Mouse (Mus musculus) liver, embryonic 11.5 days (tissue): ENCODE results near the gene Scube3. TPM values are rescaled to one million over a fixed set of nuclear protein-coding genes. Genes with fewer than 3 reads are reported as not detected.

Source experiments
- ATAC-seq: fragments of 200-750 bp; cut with Nextera tagmentation; replicated peaks from 2 replicates; pipeline ENCODE4 v1.8.0; 2017; ENCODE audit warnings: moderate number of reproducible peaks, mild to moderate bottlenecking, moderate TSS enrichment, moderate library complexity; ENCODE audit not compliant: low FRiP score
- DNase-seq: peaks from one replicate; pipeline ENCODE4 v3.0.0-alpha.2; 2017; ENCODE audit warnings: low spot score
- H3K27ac ChIP-seq: fragments of 300-500 bp; sonication (generic); 2 replicates; pipeline ENCODE4 v1.5.1; 2014; ENCODE audit warnings: mild to moderate bottlenecking, low read depth, low read length, control low read depth
- H3K27me3 ChIP-seq: fragments of 300-500 bp; sonication (generic); replicated peaks from 2 replicates; pipeline ENCODE4 v1.6.1; 2014; ENCODE audit warnings: low read length, mixed read lengths; ENCODE audit not compliant: control insufficient read depth, insufficient read depth
- H3K36me3 ChIP-seq: fragments of 300-500 bp; sonication (generic); 2 replicates; pipeline ENCODE4 v1.6.1; 2014; ENCODE audit warnings: mild to moderate bottlenecking, low read length, moderate library complexity, mixed read lengths; ENCODE audit not compliant: control insufficient read depth, insufficient read depth
- H3K4me1 ChIP-seq: fragments of 300-500 bp; sonication (generic); replicated peaks from 2 replicates; pipeline ENCODE4 v1.6.1; 2014; ENCODE audit warnings: low read length, mixed read lengths; ENCODE audit not compliant: control insufficient read depth, insufficient read depth
- H3K4me2 ChIP-seq: fragments of 300-500 bp; sonication (generic); 2 replicates; pipeline ENCODE4 v1.6.1; 2014; ENCODE audit warnings: mild to moderate bottlenecking, control low read depth, moderate library complexity
- H3K4me3 ChIP-seq: fragments of 300-500 bp; sonication (generic); 2 replicates; pipeline ENCODE4 v1.5.1; 2014; ENCODE audit warnings: low read depth, low read length, control low read depth
- H3K9ac ChIP-seq: fragments of 300-500 bp; sonication (generic); 2 replicates; pipeline ENCODE4 v1.6.1; 2014; ENCODE audit warnings: low read depth, low read length, control low read depth
- H3K9me3 ChIP-seq: fragments of 300-500 bp; sonication (generic); 2 replicates; pipeline ENCODE4 v1.6.1; 2016; ENCODE audit warnings: low read length, inconsistent platforms, mixed read lengths; ENCODE audit not compliant: control insufficient read depth
- WGBS: fragments of 180-500 bp; shearing (Covaris S2); extraction: QIAGEN DNeasy Blood & Tissue Kit; methylation state at CpG from one replicate; pipeline ENCODE4 v1.1.7; 2014; 5-methylcytosine and 5-hydroxymethylcytosine counted together
- polyA plus RNA-seq: library from polyadenylated mRNA; unstranded; fragments of >200 nt; fragmentation: Nextera tagmentation; extraction: Ambion mirVana; gene quantifications from 2 replicates; pipeline ENCODE4 v1.2.1, GENCODE M21; 2014

Gene Scube3
- polyA plus RNA-seq, 1 experiment from 2014 or later, result 2.6 TPM

DNA sequence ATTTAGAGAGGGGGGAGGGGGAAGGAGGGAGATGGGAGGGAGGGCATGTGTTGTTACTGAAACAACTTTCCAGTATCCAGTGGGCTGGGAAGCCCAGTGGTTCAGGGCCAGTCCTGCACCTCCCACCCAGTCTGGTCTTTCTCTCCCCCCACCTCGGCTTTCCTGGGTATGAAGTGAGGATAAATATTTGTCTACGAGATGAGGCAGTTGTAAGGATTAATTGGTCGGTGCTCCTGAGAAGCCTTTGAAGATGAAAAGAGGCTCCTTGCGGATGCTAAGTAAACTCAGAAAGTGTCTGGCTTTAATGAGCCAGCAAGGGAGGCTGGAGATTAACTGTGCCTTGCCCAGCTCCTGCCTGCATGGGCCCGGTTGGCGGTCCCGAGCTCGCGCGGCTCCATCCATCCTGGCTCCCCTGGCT is 40.0 kb upstream of the Scube3 start:
- H3K4me3 ChIP-seq, result no peak overlapping the region
- H3K36me3 ChIP-seq, result no peaks in the 10 kb centered on the region
- H3K9ac ChIP-seq, result no peak overlapping the region
- H3K27me3 ChIP-seq, result 0 out of 2 replicates have a peak, but pooled peaks cover 3% of the 10 kb centered on the region
- H3K27ac ChIP-seq, result no peak overlapping the region
- H3K9me3 ChIP-seq, result no peaks in the 10 kb centered on the region
- DNase-seq (no peak), ATAC-seq (no peak)
- no peak overlapping the region for H3K4me2 ChIP-seq
- WGBS, result 51% methylated on average over 10 of the region's 10 CpGs
- H3K4me1 ChIP-seq, result no peaks in the 10 kb centered on the region

DNA sequence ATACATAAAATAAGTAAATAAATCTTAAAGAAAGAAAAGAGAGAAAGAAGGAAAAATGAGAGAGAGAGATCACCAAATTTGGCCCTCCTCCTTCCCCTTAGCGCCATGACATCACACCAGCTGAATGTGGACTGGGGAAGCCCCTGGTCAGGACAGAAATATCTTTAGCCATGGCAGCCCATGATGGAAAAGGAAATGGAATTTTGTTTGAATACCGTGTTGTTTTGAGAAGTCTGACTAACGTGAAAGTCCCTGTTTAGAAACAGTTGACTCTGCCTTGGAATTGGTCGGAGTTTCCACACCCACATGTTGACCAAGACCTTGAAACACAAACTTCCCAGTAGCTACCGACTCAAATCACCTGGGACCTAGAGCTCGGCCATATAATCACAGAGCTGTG is 37.5 kb upstream of the Scube3 start:
- no peak overlapping the region for H3K27ac ChIP-seq

DNA sequence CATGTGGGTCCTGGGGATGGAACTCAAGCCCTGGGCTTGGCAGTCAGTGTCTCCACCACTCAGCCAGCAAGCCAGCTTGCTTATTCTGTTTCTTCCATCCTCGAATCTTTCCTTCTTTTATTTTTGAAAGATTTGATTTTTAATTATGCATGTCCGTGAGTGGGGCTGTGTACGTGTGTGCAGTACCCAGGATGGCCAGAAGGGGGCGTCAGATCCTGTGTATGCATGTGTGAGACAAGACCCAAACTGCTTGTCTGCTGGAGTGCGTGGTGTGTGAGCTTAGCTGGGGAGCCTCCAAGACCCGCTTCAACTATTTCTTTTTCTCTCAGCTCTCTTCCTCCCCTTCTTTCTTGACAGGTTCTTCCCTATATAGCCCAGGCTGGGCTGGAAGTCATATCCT is 35.6 kb upstream of the Scube3 start:
- Histone ChIP-seq H3K36me3 (no peaks in the 10 kb centered on the region), H3K4me1 (0 out of 2 replicates have a peak, but pooled peaks cover 3% of the 10 kb centered on the region), H3K27me3 (no peaks in the 10 kb centered on the region), H3K9ac (no peak overlapping the region), H3K4me2 (no peak overlapping the region), H3K4me3 (no peak overlapping the region), H3K9me3 (no peaks in the 10 kb centered on the region), H3K27ac (no peak overlapping the region)
- 71% methylated on average over 6 of the region's 6 CpGs for WGBS
- ATAC-seq (no peak), DNase-seq (no peak)

More for the DNA sequence above, 37.5 kb upstream of the Scube3 start:
- 0 out of 2 replicates have a peak, but pooled peaks cover 3% of the 10 kb centered on the region for H3K27me3 ChIP-seq
- no peak overlapping the region for H3K9ac ChIP-seq
- no peaks in the 10 kb centered on the region for H3K9me3 ChIP-seq
- DNase-seq (no peak), ATAC-seq (no peak)
- 0 out of 2 replicates have a peak, but pooled peaks cover 3% of the 10 kb centered on the region for H3K4me1 ChIP-seq
- no peak overlapping the region for H3K4me3 ChIP-seq
- H3K4me2 ChIP-seq, result no peak overlapping the region
- 74% methylated on average over 6 of the region's 6 CpGs for WGBS
- H3K36me3 ChIP-seq, result no peaks in the 10 kb centered on the region

DNA sequence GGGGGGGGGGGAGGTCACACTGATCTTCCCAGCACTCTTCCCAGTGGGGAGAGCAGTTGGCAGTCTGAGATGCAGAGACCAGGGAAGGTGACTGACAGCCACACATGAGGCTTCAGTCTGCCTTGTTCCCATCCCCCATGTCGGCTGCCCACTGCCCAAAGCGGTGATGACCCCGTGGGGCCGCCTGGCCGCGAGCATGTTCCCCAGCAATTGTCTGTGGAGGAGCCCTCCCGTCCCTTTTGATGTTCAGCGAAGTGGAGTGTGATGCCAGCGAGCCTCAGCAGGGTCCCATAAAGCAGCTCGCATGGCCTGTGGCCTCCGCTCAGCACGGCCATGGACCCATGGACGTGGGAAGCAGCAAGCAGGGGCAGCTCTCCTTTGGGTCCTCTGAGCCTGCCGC is 34.7 kb upstream of the Scube3 start:
- DNase-seq (no peak), ATAC-seq (no peak)
- H3K4me1 ChIP-seq, result 0 out of 2 replicates have a peak, but pooled peaks cover 3% of the 10 kb centered on the region
- H3K27ac ChIP-seq, result no peak overlapping the region
- H3K36me3 ChIP-seq, result no peaks in the 10 kb centered on the region
- no peak overlapping the region for H3K4me3 ChIP-seq
- H3K9ac ChIP-seq, result no peak overlapping the region
- H3K4me2 ChIP-seq, result no peak overlapping the region
- WGBS, result 35% methylated on average over 14 of the region's 14 CpGs
- no peaks in the 10 kb centered on the region for H3K9me3 ChIP-seq
- no peaks in the 10 kb centered on the region for H3K27me3 ChIP-seq

DNA sequence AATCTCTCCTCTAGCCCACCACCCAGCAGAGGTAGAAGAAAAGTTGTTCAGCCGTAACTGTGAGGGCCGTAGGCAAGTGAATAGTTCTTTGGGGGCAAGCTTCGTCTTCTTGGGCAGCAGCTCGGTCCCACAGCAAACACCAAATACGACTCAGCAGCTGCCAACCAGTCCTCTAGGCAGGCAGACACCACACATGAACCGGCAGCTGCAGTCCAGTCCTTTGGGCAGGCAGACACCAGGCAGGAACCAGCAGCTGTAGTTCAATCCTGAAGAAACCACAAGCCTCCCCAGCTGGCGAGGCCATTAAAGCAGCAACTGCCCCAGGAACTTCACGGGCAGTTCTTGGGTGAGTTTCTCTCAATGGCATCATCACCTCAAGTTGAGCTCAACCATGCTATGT is 29.7 kb upstream of the Scube3 start:
- ATAC-seq, result no peak
- WGBS, result 81% methylated on average over 8 of the region's 8 CpGs
- H3K9ac ChIP-seq, result no peak overlapping the region

DNA sequence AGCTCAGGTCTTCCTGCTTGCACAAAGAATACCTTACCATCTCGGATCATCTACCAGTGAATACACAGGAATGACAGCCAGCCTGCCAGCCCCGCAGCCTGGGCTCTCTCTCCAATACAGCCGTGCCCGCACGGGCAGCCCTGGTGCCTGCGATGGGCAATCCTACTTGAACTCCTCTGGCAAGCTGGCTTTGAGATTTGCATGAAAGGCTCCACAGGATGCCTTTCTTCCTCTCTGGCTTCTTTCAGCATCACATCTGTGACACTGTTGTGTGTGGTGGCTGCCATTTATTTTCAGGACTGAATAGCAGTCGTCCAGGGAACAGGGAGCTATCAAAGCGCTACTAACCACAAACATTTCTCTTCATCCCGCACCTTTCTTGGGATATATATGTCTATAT is 25.6 kb upstream of the Scube3 start:
- H3K4me2 ChIP-seq, result no peak overlapping the region
- H3K27ac ChIP-seq, result no peak overlapping the region
- 81% methylated on average over 9 of the region's 9 CpGs for WGBS
- H3K4me3 ChIP-seq, result no peak overlapping the region
- no peaks in the 10 kb centered on the region for H3K9me3 ChIP-seq
- H3K4me1 ChIP-seq, result no peaks in the 10 kb centered on the region
- no peak overlapping the region for H3K9ac ChIP-seq
- no peaks in the 10 kb centered on the region for H3K36me3 ChIP-seq
- no peak for DNase-seq
- ATAC-seq, result no peak
- H3K27me3 ChIP-seq, result peaks cover 3% of the 10 kb centered on the region

More for the DNA sequence above, 29.7 kb upstream of the Scube3 start:
- Histone ChIP-seq H3K27ac (no peak overlapping the region), H3K9me3 (no peaks in the 10 kb centered on the region), H3K36me3 (no peaks in the 10 kb centered on the region), H3K4me3 (no peak overlapping the region), H3K27me3 (peaks cover 3% of the 10 kb centered on the region), H3K4me1 (0 out of 2 replicates have a peak, but pooled peaks cover 2% of the 10 kb centered on the region), H3K4me2 (no peak overlapping the region)
- no peak for DNase-seq

DNA sequence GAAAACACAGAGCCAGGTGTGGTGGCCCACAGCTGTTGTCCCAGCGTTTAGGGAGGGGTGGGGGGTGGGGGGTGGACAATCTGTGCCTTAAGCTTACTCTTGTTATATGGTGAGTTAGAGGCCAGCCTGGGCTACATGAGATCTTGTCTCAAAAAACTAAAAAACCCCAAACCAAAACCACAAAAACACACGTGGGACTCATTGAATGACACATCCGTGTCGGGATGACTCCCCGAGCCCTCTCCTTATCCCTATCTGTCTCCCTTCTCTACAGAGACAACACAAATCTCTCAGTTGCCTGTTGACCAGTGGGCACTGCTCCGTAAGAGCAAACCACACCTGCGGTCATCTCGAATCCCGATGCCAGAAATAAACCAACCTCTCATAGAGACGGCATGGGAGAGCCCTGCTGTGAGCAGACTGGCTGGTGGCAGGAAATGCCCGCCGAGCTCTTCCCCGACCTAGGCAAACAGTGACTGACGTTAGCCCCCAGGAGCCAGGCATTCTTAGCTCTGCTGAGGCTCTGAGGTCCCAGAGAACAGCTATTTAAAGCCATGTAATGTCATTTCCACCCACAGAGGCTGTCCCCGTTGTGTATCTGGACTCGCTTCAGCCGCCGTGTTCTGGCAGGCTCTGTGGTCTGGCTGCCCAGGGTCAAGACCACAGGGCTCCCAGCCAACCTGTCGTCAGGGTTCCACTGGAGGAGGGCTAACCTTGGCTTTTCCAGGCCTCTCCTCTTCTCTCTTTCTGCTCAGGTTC is 24.3 kb upstream of the Scube3 start:
- Histone ChIP-seq H3K4me1 (no peaks in the 10 kb centered on the region), H3K9ac (no peak overlapping the region), H3K9me3 (no peaks in the 10 kb centered on the region), H3K4me2 (no peak overlapping the region), H3K27me3 (peaks cover 3% of the 10 kb centered on the region), H3K4me3 (no peak overlapping the region), H3K36me3 (no peaks in the 10 kb centered on the region), H3K27ac (no peak overlapping the region)
- DNase-seq (no peak), ATAC-seq (no peak)
- 34% methylated on average over 19 of the region's 19 CpGs for WGBS

DNA sequence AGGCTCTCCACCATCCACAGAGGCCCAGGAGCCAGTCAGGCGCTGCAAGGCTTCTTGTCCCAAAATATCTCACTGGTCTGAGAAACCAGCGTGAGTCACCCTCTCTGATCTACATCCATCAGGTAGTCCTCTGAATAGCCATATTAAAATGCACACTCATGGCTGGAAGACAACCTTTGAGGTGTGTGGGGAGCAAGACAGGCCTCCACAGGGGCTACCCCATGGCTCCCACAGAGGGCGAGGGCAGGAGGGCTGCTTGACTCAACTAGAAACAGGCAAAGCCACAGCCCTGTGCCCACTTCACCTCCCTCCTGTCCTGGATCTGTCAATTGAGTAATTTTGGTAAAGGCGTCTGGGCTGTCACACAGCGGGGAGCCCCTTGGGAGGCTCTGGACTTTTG is 21.5 kb upstream of the Scube3 start:
- H3K9ac ChIP-seq, result no peak overlapping the region
- no peaks in the 10 kb centered on the region for H3K36me3 ChIP-seq
- 81% methylated on average over 5 of the region's 5 CpGs for WGBS
- H3K4me1 ChIP-seq, result no peaks in the 10 kb centered on the region
- no peak overlapping the region for H3K4me3 ChIP-seq
- no peak overlapping the region for H3K4me2 ChIP-seq
- H3K27me3 ChIP-seq, result peaks cover 6% of the 10 kb centered on the region
- no peak overlapping the region for H3K27ac ChIP-seq
- H3K9me3 ChIP-seq, result no peaks in the 10 kb centered on the region
- DNase-seq (no peak), ATAC-seq (no peak)

DNA sequence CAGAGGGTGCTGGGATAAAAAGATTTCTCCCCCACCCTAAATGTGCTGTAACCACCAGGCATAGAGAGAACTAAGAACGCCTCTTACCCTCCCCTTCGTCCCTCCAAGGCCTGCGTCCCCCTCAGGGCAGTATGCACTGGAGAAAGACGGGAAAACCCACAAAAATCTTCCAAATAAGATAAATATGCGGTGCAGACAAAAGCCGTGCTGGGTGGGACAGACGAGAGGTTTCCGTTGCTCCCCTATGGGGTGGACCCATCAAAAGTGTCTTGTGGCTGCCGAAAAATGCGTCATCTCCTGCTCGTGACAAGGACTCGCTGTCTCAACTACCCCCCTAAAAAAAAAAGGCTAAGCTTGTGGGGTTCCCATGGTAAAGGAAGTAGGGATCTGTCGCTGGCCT is 19.0 kb upstream of the Scube3 start:
- H3K4me2 ChIP-seq, result no peak overlapping the region
- DNase-seq, result no peak
- no peaks in the 10 kb centered on the region for H3K36me3 ChIP-seq
- 63% methylated on average over 13 of the region's 13 CpGs for WGBS
- no peaks in the 10 kb centered on the region for H3K4me1 ChIP-seq
- H3K4me3 ChIP-seq, result no peak overlapping the region
- no peak overlapping the region for H3K9ac ChIP-seq
- ATAC-seq, result no peak
- no peak overlapping the region for H3K27ac ChIP-seq
- H3K27me3 ChIP-seq, result peaks cover 3% of the 10 kb centered on the region
- H3K9me3 ChIP-seq, result no peaks in the 10 kb centered on the region
